Mouse (Mus musculus): ENCODE results near the gene Sorcs1.

DNA sequence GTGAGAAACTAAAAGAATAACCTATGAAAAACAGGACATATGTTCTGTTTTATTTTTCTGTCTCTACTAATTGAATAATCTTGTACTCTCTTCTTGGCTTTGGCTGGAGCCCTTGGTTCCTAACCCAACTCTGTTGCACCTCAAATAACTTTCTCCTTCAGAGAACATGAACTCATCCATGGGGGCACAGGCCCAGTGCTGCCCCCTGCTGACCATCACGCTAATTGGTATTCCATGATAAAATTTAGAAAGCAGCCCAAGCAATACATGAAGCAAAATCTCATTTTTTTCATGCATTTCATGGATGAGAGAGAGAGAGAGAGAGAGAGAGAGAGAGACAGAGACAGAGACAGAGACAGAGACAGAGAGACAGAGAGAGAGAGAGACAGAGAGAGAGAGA lies 255.5 kb downstream of the Sorcs1 start:
- peak; percentile 43 for TF ChIP-seq CTCF (IDR thresholded peaks at IDR 0.05; ENCODE audit: low read depth)
- TF ChIP-seq EP300 (IDR thresholded peaks at IDR 0.05; ENCODE audit: low read depth): no peak
